Mouse (Mus musculus): ENCODE data around the gene Thap8.

DNA sequence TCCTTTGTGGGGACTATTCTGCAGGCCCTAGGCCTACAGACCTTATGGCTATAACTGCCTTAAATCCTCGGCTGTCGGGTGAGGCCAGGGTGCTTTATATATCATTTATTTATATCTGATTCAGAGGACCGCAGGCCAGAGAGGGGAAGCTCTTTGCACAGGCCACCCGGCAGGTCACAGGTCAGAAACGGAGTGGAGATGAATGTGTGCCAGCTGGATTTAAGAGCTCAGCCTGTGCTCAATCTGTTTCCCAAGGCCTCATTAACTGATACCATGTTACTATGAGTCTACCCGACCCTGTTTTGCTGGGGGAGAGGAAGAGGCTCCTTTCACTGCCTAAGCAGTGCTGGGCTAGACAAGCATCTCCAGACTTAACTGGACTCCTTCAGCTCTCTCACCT is 5.5 kb upstream of the Thap8 start:
- TF ChIP-seq TAL1 (IDR thresholded peaks at IDR 0.05; ENCODE audit: low read length) (no peak), GATA1 (IDR thresholded peaks at IDR 0.05; ENCODE audit: low read length) (no peak)
